Mouse (Mus musculus): ENCODE measurements around the gene Prnp. TPM values are rescaled to one million over a fixed set of nuclear protein-coding genes. Genes with fewer than 3 reads are reported as not detected.

The Prnp gene
- polyA plus RNA-seq, 1 experiment from 2014 or later = 47.0 TPM

DNA sequence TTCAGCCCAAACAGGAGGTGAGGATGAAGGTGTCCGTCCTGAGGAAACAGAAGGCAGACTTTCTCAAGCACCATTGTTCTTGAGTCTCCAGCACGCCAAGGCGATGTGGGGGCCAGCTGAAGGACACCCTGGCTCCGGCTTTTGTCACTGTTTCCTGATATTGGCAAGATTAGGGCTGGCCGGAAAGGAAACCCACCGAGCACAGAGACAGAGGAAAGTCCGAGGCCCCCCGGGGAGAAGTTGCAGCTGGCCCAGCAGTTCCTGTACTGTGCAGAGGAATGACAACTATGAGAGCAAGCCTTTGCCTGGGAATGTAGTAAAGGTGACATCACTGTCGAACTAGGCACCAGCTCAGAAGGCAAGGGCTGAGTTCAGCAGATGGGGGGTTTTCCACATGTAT lies 71.1 kb downstream of the Prnp start:
- WGBS = 43% methylated on average over 9 of the region's 9 CpGs
- peaks cover 8% of the 10 kb centered on the region; the same call in 1 of the 2 replicates for H3K9me3 ChIP-seq
- H3K36me3 ChIP-seq = no peaks in the 10 kb centered on the region
- no peaks in the 10 kb centered on the region for H3K4me1 ChIP-seq
- H3K27ac ChIP-seq = no peak overlapping the region
- H3K4me3 ChIP-seq = no peak overlapping the region
- H3K9ac ChIP-seq = no peak overlapping the region
- no peak overlapping the region for H3K4me2 ChIP-seq (replicated peaks)
- no peaks in the 10 kb centered on the region for H3K27me3 ChIP-seq
- no peak for ATAC-seq (ENCODE audit: insufficient number of reproducible peaks, insufficient read depth, low FRiP score, low TSS enrichment)

DNA sequence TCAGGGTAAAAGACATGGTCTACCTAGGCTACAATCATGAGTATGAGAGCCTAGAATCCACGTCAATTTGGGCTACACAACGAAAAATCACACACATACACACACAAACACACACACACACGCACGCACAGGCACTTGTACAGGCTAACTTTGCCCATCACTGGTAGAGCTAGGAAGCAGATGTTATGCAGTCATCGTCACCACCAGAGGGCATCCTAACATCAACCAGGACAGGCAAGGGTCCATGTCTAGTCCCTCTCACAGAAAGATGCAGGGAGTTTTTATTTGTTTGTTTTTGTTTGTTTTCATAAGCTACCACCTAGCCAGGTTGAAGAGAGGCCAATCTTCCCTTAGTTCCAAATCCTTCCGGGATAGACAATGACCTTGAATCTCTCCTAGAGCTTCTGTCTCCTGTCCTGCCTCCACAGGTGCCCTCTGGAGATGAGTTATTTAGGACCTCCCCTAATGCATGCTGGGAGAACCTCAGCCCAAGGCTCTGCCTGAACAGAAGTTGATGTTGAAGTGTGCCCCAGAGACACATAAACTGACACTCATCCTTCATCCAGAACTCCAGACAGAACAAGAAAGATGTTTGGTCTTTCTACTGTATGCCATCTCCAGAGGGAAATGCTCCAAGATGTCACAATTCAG lies 72.9 kb downstream of the Prnp start:
- Histone ChIP-seq H3K36me3 (no peaks in the 10 kb centered on the region), H3K4me1 (no peaks in the 10 kb centered on the region), H3K4me3 (no peak overlapping the region), H3K27ac (no peak overlapping the region), H3K9me3 (peaks cover 5% of the 10 kb centered on the region; the same call in 1 of the 2 replicates), H3K9ac (no peak overlapping the region), H3K4me2 (replicated peaks) (no peak overlapping the region), H3K27me3 (no peaks in the 10 kb centered on the region)
- 18% methylated on average over 6 of the region's 6 CpGs for WGBS
- ATAC-seq (ENCODE audit: insufficient number of reproducible peaks, insufficient read depth, low FRiP score, low TSS enrichment) = no peak

DNA sequence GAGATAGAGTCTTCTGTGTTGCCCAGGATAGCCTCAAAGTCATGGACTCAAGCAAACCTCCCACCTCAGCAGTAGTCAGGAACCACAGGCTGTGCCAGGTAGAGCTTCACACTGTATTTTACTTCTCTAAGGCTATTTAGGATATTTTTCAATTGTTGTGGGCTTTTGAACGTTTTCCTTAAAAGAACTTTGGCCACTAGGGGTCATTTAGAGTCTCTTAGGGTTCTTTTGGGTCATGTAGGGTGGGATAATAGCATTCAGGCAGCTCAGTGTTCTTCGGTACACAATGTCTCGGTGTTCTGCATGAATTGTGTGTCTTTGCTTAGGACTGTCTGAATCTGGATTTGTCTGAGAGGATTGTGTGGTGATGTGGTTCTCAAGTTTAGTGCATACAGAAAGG lies 78.2 kb downstream of the Prnp start:
- no peaks in the 10 kb centered on the region for H3K27me3 ChIP-seq
- H3K9me3 ChIP-seq = no peaks in the 10 kb centered on the region
- H3K27ac ChIP-seq = no peak overlapping the region
- H3K9ac ChIP-seq = no peak overlapping the region
- no peak overlapping the region for H3K4me2 ChIP-seq (replicated peaks)
- H3K4me1 ChIP-seq = no peaks in the 10 kb centered on the region
- WGBS = 51% methylated on average over 3 of the region's 3 CpGs
- no peak for ATAC-seq (ENCODE audit: insufficient number of reproducible peaks, insufficient read depth, low FRiP score, low TSS enrichment)
- no peaks in the 10 kb centered on the region for H3K36me3 ChIP-seq
- H3K4me3 ChIP-seq = no peak overlapping the region

Other genes starting within 250 kb of the Prnp start
- not detected in 2 replicates for gene Erv3, start 50.2 kb upstream of the Prnp start, polyA plus RNA-seq (2016; fragmentation: Nextera tagmentation; extraction: Ambion mirVana)
- not detected in 2 replicates for gene Prn, start within 50 bp of the Prnp start, polyA plus RNA-seq (2016; fragmentation: Nextera tagmentation; extraction: Ambion mirVana)
- gene Prnd, start 40.9 kb downstream of the Prnp start, polyA plus RNA-seq (2016; fragmentation: Nextera tagmentation; extraction: Ambion mirVana) = 26.5 and 32.1 TPM in 2 replicates
- gene Rassf2, start 120.3 kb downstream of the Prnp start, polyA plus RNA-seq (2016; fragmentation: Nextera tagmentation; extraction: Ambion mirVana) = 8.5 and 9.9 TPM in 2 replicates
- 15.0 and 16.4 TPM in 2 replicates for gene Slc23a2, start 235.2 kb downstream of the Prnp start, polyA plus RNA-seq (2016; fragmentation: Nextera tagmentation; extraction: Ambion mirVana)